Mouse (Mus musculus): ENCODE data around the gene Ccna1. TPM values are rescaled to one million over a fixed set of nuclear protein-coding genes. Genes with fewer than 3 reads are reported as not detected.

Gene Ccna1
- 1.0 and 1.6 TPM in 2 replicates for polyA plus RNA-seq (2021; fragmentation: Nextera tagmentation)
- long read RNA-seq, experiment 1, partial matches to known transcripts = 0 of 2 reads
- long read RNA-seq, experiment 1, other reads (novel, unspliced or antisense) = 2 of 2 reads
- long read RNA-seq, experiment 2 = 0 reads

DNA sequence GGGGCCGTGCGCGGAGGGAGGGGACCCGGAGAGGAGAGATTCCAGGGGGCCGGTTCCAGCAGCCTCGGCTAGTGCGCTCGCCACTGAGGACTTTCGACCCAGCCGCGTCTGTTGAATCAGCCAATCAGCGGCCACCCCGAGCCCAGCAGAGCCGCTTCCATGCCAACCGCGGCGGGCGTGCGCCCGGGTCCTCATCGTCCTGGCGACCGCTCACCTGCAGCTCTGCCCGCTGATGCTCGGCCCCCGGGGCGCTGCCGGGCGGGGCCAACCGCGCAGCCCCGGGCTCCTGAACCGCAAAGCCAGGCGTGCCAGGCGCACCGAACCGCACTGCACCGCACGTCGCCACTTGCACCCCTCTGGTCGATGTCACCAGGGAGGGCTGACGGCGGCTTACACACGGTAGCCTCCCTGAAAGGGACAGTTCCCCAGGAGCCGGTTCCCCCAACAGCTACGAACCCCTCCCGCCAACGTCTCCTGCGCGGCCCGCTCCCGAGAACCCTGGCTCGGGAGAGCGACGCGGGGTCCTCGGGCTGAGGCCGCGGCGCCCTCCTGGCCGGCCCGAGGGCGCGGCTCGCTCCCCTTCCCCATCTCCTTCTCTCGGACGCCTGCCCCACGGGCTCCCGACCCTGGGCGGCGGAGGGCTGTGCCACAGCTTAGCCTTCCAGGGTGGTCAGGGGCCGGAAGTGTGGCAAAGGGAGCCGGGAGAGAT, at the start of gene Ccna1:
Gene Ccna1 (minus strand): TSS at position 464 of the 709 bp plus-strand sequence.

Other genes starting within 250 kb of the Ccna1 start
- gene Rfxap, start 247.7 kb downstream of the Ccna1 start, polyA plus RNA-seq (2021; fragmentation: Nextera tagmentation) = 4.9 and 37.4 TPM in 2 replicates
- gene Sertm1, start 139.6 kb downstream of the Ccna1 start, polyA plus RNA-seq (2021; fragmentation: Nextera tagmentation) = 1.8 and 2.5 TPM in 2 replicates
- gene Spg20, start 56.6 kb upstream of the Ccna1 start, polyA plus RNA-seq (2021; fragmentation: Nextera tagmentation) = 17.7 and 19.0 TPM in 2 replicates
- gene Ccdc169, start 81.8 kb upstream of the Ccna1 start, polyA plus RNA-seq (2021; fragmentation: Nextera tagmentation) = not detected in 2 replicates
- gene Sohlh2, start 126.5 kb upstream of the Ccna1 start, polyA plus RNA-seq (2021; fragmentation: Nextera tagmentation) = not detected in 2 replicates
- gene Dclk1, start 186.9 kb upstream of the Ccna1 start, polyA plus RNA-seq (2021; fragmentation: Nextera tagmentation) = 128 and 141 TPM in 2 replicates